Mouse (Mus musculus) small intestine, adult 2 months (tissue): ENCODE data around the gene Cep162.

Source experiments
- CTCF ChIP-seq: fragments of 200-500 bp; IDR thresholded peaks from 2 replicates; pipeline ENCODE4 v1.5.1; 2012; ENCODE audit warnings: low read depth, mild to moderate bottlenecking, control low read depth, inconsistent platforms, low read length, moderate library complexity, mixed read lengths; ENCODE audit not compliant: insufficient replicate concordance, insufficient read length; ENCODE audit errors: extremely low read depth
- POLR2A ChIP-seq: fragments of 200-500 bp; IDR thresholded peaks from 2 replicates; pipeline ENCODE4 v1.6.1; 2012; ENCODE audit warnings: low read depth, mild to moderate bottlenecking, control low read depth, inconsistent platforms, low read length, moderate library complexity

DNA sequence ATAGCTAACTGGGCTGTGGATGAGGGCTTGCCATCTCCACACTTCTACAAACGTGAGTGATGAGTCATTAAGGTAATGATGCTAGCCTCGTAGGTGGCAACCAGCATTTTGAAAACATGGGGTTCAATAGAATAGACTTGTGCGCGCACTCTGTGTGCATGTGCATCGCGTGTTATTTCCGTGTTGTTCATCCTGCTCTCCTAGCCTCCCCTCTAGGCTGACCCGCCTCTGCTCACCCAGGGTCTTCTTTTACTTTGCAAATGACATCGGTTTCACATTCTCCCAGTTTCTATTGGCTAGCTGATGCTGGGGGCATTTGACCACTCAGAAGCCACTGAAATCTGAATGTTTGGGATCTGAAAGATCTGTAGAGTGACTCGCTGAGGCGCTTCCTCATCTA is 109.7 kb downstream of the Cep162 start:
- no peak for TF ChIP-seq POLR2A
- no peak for TF ChIP-seq CTCF
